Mouse (Mus musculus) hindlimb bud, embryonic 11.5 days (tissue): ENCODE data around the gene Ctf1.
"Not testable (repeated sequence)": the region's sequence is repeated elsewhere in the genome, so short reads cannot be mapped to it uniquely, and the experiment has no call there.

Experiments used
- DNase-seq: peaks from one replicate; pipeline ENCODE4 v3.0.0-alpha.2; 2012; ENCODE audit warnings: low read depth, low spot score; ENCODE audit errors: extremely low spot score

Gene Ctf1

GRCm38 (mm10) chr7:127730170-127730569, 17.6 kb downstream of the Ctf1 start:
- DNase-seq: no peak

- not testable (repeated sequence) for DNase-seq
Observed at GRCm38 (mm10) chr7:127732066-127732465, 19.5 kb downstream of the Ctf1 start, which contains the start of gene Ctf2. Gene Ctf2, minus strand, starts transcription at chr7:127732166.

- peak; percentile 41 for DNase-seq
Observed at GRCm38 (mm10) chr7:127744366-127745045, 32.0 kb downstream of the Ctf1 start, which contains the start of gene Fbxl19. Gene Fbxl19, plus strand, starts transcription at chr7:127744543.

GRCm38 (mm10) chr7:127745251-127745651, 32.7 kb downstream of the Ctf1 start:
- DNase-seq: peak; percentile 95

- DNase-seq: peak; percentile 99
Observed at GRCm38 (mm10) chr7:127745652-127746493, 33.3 kb downstream of the Ctf1 start.

GRCm38 (mm10) chr7:127746494-127747491, 34.3 kb downstream of the Ctf1 start:
- DNase-seq: no peak

- no peak for DNase-seq
Observed at GRCm38 (mm10) chr7:127747559-127748234, 35.2 kb downstream of the Ctf1 start.

- no peak for DNase-seq
Observed at GRCm38 (mm10) chr7:127748235-127748560, 35.7 kb downstream of the Ctf1 start.

- DNase-seq: no peak
Observed at GRCm38 (mm10) chr7:127750131-127751127, 37.9 kb downstream of the Ctf1 start.

GRCm38 (mm10) chr7:127751619-127752018, 39.1 kb downstream of the Ctf1 start:
- no peak for DNase-seq

GRCm38 (mm10) chr7:127752069-127752468, 39.5 kb downstream of the Ctf1 start:
- no peak for DNase-seq

- no peak for DNase-seq
Observed at GRCm38 (mm10) chr7:127753158-127753557, 40.6 kb downstream of the Ctf1 start.

- no peak for DNase-seq
Observed at GRCm38 (mm10) chr7:127753741-127754140, 41.2 kb downstream of the Ctf1 start.

- no peak for DNase-seq
Observed at GRCm38 (mm10) chr7:127759716-127760115, 47.2 kb downstream of the Ctf1 start.

GRCm38 (mm10) chr7:127760478-127760877, 47.9 kb downstream of the Ctf1 start:
- no peak for DNase-seq

- no peak for DNase-seq
Observed at GRCm38 (mm10) chr7:127761026-127761425, 48.5 kb downstream of the Ctf1 start.

- DNase-seq: no peak
Observed at GRCm38 (mm10) chr7:127763642-127764041, 51.1 kb downstream of the Ctf1 start.

- DNase-seq: no peak
Observed at GRCm38 (mm10) chr7:127765756-127766155, 53.2 kb downstream of the Ctf1 start.
